Mouse (Mus musculus) small intestine, adult 2 months (tissue): ENCODE data around the gene Wnt9b. TPM values are rescaled to one million over a fixed set of nuclear protein-coding genes. Genes with fewer than 3 reads are reported as not detected.

Experiments used
- H3K27ac ChIP-seq: fragments of 200-500 bp; 2 replicates; pipeline ENCODE4 v1.5.1; 2012; ENCODE audit warnings: low read depth, low read length, control low read depth, inconsistent platforms; ENCODE audit not compliant: insufficient read depth
- H3K27me3 ChIP-seq: fragments of 200-500 bp; 2 replicates; pipeline ENCODE4 v1.6.1; 2012; ENCODE audit warnings: mild to moderate bottlenecking, moderate library complexity, low read length, inconsistent platforms; ENCODE audit not compliant: control insufficient read depth, insufficient read depth
- H3K36me3 ChIP-seq: fragments of 200-500 bp; 2 replicates; pipeline ENCODE4 v1.6.1; 2012; ENCODE audit warnings: mild to moderate bottlenecking, low read length, control low read depth, inconsistent platforms; ENCODE audit not compliant: control insufficient read depth, insufficient read depth
- H3K4me1 ChIP-seq: fragments of 200-500 bp; 2 replicates; pipeline ENCODE4 v1.6.1; 2012; ENCODE audit warnings: low read length, inconsistent platforms, mixed read lengths; ENCODE audit not compliant: control insufficient read depth, insufficient read depth, insufficient read length
- H3K4me3 ChIP-seq: fragments of 200-500 bp; 2 replicates; pipeline ENCODE4 v1.5.1; 2012; ENCODE audit warnings: low read depth, mild to moderate bottlenecking, control low read depth, inconsistent platforms, low read length, moderate library complexity
- CTCF ChIP-seq: fragments of 200-500 bp; IDR thresholded peaks from 2 replicates; pipeline ENCODE4 v1.5.1; 2012; ENCODE audit warnings: low read depth, mild to moderate bottlenecking, control low read depth, inconsistent platforms, low read length, moderate library complexity, mixed read lengths; ENCODE audit not compliant: insufficient replicate concordance, insufficient read length; ENCODE audit errors: extremely low read depth
- POLR2A ChIP-seq: fragments of 200-500 bp; IDR thresholded peaks from 2 replicates; pipeline ENCODE4 v1.6.1; 2012; ENCODE audit warnings: low read depth, mild to moderate bottlenecking, control low read depth, inconsistent platforms, low read length, moderate library complexity
- WGBS: fragments of 180-500 bp; shearing (Covaris S2); methylation state at CpG from one replicate; pipeline ENCODE4 v1.1.7; 2018; 5-methylcytosine and 5-hydroxymethylcytosine counted together
- polyA plus RNA-seq: library from polyadenylated mRNA; depleted of rRNA; stranded (reverse); fragments of >200 nt; gene quantifications from 2 replicates; pipeline ENCODE4 v1.2.3, GENCODE M21; 2012

Wnt9b gene
- polyA plus RNA-seq, 1 experiment: 0.10 TPM

GRCm38 (mm10) chr11:103731594-103731993, 18.0 kb downstream of the Wnt9b start:
- no peak overlapping the region for H3K4me3 ChIP-seq
- 68% methylated on average over 9 of the region's 9 CpGs for WGBS
- H3K4me1 ChIP-seq: peaks cover 16% of the 10 kb centered on the region
- no peak overlapping the region for H3K27ac ChIP-seq
- no peaks in the 10 kb centered on the region for H3K27me3 ChIP-seq
- no peaks in the 10 kb centered on the region for H3K36me3 ChIP-seq
- no peak for TF ChIP-seq CTCF
- TF ChIP-seq POLR2A: no peak

GRCm38 (mm10) chr11:103729282-103729985, 20.2 kb downstream of the Wnt9b start:
- Histone ChIP-seq H3K27ac (no peak overlapping the region), H3K4me1 (peaks cover 4% of the 10 kb centered on the region; the same call in 1 of the 2 replicates), H3K27me3 (no peaks in the 10 kb centered on the region), H3K4me3 (no peak overlapping the region), H3K36me3 (no peaks in the 10 kb centered on the region)
- 78% methylated on average over 9 of the region's 9 CpGs for WGBS
- TF ChIP-seq POLR2A (no peak), CTCF (no peak)

- WGBS: 83% methylated on average over 11 of the region's 11 CpGs
- H3K4me3 ChIP-seq: no peak overlapping the region
- H3K27ac ChIP-seq: no peak overlapping the region
- H3K27me3 ChIP-seq: no peaks in the 10 kb centered on the region
- no peaks in the 10 kb centered on the region for H3K36me3 ChIP-seq
- H3K4me1 ChIP-seq: peaks cover 4% of the 10 kb centered on the region
- TF ChIP-seq CTCF: no peak
- TF ChIP-seq POLR2A: no peak
Observed at GRCm38 (mm10) chr11:103724331-103724771, 25.3 kb downstream of the Wnt9b start.

GRCm38 (mm10) chr11:103722040-103722481, 27.6 kb downstream of the Wnt9b start:
- no peak for TF ChIP-seq CTCF
- TF ChIP-seq POLR2A: no peak
- WGBS: 10% methylated on average over 9 of the region's 9 CpGs
- Histone ChIP-seq H3K36me3 (no peaks in the 10 kb centered on the region), H3K4me1 (peaks cover 4% of the 10 kb centered on the region), H3K4me3 (no peak overlapping the region), H3K27me3 (no peaks in the 10 kb centered on the region), H3K27ac (no peak overlapping the region)

GRCm38 (mm10) chr11:103721468-103722039, 28.1 kb downstream of the Wnt9b start:
- H3K27me3 ChIP-seq: no peaks in the 10 kb centered on the region
- no peak overlapping the region for H3K27ac ChIP-seq
- H3K36me3 ChIP-seq: no peaks in the 10 kb centered on the region
- 13% methylated on average over 15 of the region's 15 CpGs for WGBS
- TF ChIP-seq POLR2A: no peak
- peak; percentile 58; the same call in 1 of the 2 replicates for TF ChIP-seq CTCF
- H3K4me1 ChIP-seq: peaks cover 4% of the 10 kb centered on the region
- H3K4me3 ChIP-seq: no peak overlapping the region; the same call in 1 of the 2 replicates

GRCm38 (mm10) chr11:103719436-103719835, 30.2 kb downstream of the Wnt9b start:
- Histone ChIP-seq H3K27me3 (no peaks in the 10 kb centered on the region), H3K27ac (no peak overlapping the region), H3K4me3 (no peak overlapping the region), H3K4me1 (peaks cover 4% of the 10 kb centered on the region), H3K36me3 (no peaks in the 10 kb centered on the region)
- TF ChIP-seq POLR2A (no peak), CTCF (no peak)
- WGBS: 83% methylated on average over 5 of the region's 5 CpGs

GRCm38 (mm10) chr11:103716971-103717370, 32.6 kb downstream of the Wnt9b start:
- H3K36me3 ChIP-seq: no peaks in the 10 kb centered on the region
- TF ChIP-seq CTCF (no peak), POLR2A (no peak)
- peaks cover 4% of the 10 kb centered on the region for H3K4me1 ChIP-seq
- no peak overlapping the region for H3K4me3 ChIP-seq
- WGBS: 73% methylated on average over 9 of the region's 9 CpGs
- H3K27me3 ChIP-seq: no peaks in the 10 kb centered on the region
- H3K27ac ChIP-seq: no peak overlapping the region
